Mouse (Mus musculus) midbrain, postnatal 0 days (tissue): Measurements from ENCODE around the gene Ggt1. TPM values are rescaled to one million over a fixed set of nuclear protein-coding genes. Genes with fewer than 3 reads are reported as not detected.

Source experiments
- ATAC-seq: fragments of 200-750 bp; cut with Nextera tagmentation; 2 replicates; pipeline ENCODE4 v1.8.0; 2017; ENCODE audit warnings: moderate number of reproducible peaks, mild to moderate bottlenecking, moderate TSS enrichment, moderate library complexity; ENCODE audit not compliant: low FRiP score
- DNase-seq: peaks from one replicate; pipeline ENCODE4 v3.0.0-alpha.2; 2015; ENCODE audit warnings: low spot score
- H3K27ac ChIP-seq: fragments of 300-500 bp; sonication (generic); 2 replicates; pipeline ENCODE4 v1.5.1; 2014; ENCODE audit warnings: low read depth, mild to moderate bottlenecking, low read length, mixed read lengths
- H3K27me3 ChIP-seq: fragments of 300-500 bp; sonication (generic); 2 replicates; pipeline ENCODE4 v1.6.1; 2014; ENCODE audit warnings: low read length, control low read depth, mixed read lengths; ENCODE audit not compliant: insufficient read depth
- H3K36me3 ChIP-seq: fragments of 300-500 bp; sonication (generic); 2 replicates; pipeline ENCODE4 v1.6.1; 2014; ENCODE audit warnings: low read length, control low read depth, mixed read lengths; ENCODE audit not compliant: insufficient read depth
- H3K4me1 ChIP-seq: fragments of 300-500 bp; sonication (generic); 2 replicates; pipeline ENCODE4 v1.6.1; 2014; ENCODE audit warnings: mild to moderate bottlenecking, control low read depth, antibody characterized with exemption, low read length, mixed read lengths; ENCODE audit not compliant: insufficient read depth
- H3K4me2 ChIP-seq: fragments of 300-500 bp; sonication (generic); 2 replicates; pipeline ENCODE4 v1.6.1; 2014; ENCODE audit warnings: low read depth, mild to moderate bottlenecking, low read length, mixed read lengths; ENCODE audit not compliant: poor library complexity, severe bottlenecking
- H3K4me3 ChIP-seq: fragments of 300-500 bp; sonication (generic); 2 replicates; pipeline ENCODE4 v1.5.1; 2014; ENCODE audit warnings: low read depth, mild to moderate bottlenecking, low read length, moderate library complexity
- H3K9ac ChIP-seq: fragments of 300-500 bp; sonication (generic); replicated peaks from 2 replicates; pipeline ENCODE4 v1.6.1; 2014; ENCODE audit warnings: mild to moderate bottlenecking, low read length, moderate library complexity, mixed read lengths; ENCODE audit not compliant: poor library complexity, severe bottlenecking
- H3K9me3 ChIP-seq: fragments of 300-500 bp; sonication (generic); 2 replicates; pipeline ENCODE4 v1.6.1; 2016; ENCODE audit warnings: low read length, control low read depth
- CTCF ChIP-seq: IDR thresholded peaks from 2 replicates; pipeline ENCODE4 v1.5.1; 2016; ENCODE audit warnings: antibody characterized with exemption, mild to moderate bottlenecking
- WGBS: fragments of 180-500 bp; shearing (Covaris S2); extraction: QIAGEN DNeasy Blood & Tissue Kit; methylation state at CpG from one replicate; pipeline ENCODE4 v1.1.7; 2014; 5-methylcytosine and 5-hydroxymethylcytosine counted together
- polyA plus RNA-seq: library from polyadenylated mRNA; unstranded; fragments of >200 nt; fragmentation: Nextera tagmentation; extraction: Ambion mirVana; gene quantifications from 2 replicates; pipeline ENCODE4 v1.2.1, GENCODE M21; 2015
- total RNA-seq: library from RNA; depleted of rRNA; stranded (reverse); fragments of >200 nt; gene quantifications from 2 replicates; pipeline ENCODE4 v1.2.3, GENCODE M21; 2014

Ggt1 gene
- total and polyA plus RNA-seq, 2 experiments from 2014 or later, result 1.0 to 1.4 TPM

- ATAC-seq, result no peak
- no peaks in the 10 kb centered on the region for H3K9me3 ChIP-seq
- no peaks in the 10 kb centered on the region for H3K36me3 ChIP-seq
- H3K4me2 ChIP-seq, result no peak overlapping the region
- DNase-seq, result no peak
- H3K27me3 ChIP-seq, result no peaks in the 10 kb centered on the region
- no peak overlapping the region for H3K9ac ChIP-seq
- WGBS, result 82% methylated on average over 6 of the region's 6 CpGs
- H3K4me3 ChIP-seq, result no peak overlapping the region
- H3K4me1 ChIP-seq, result no peaks in the 10 kb centered on the region
- no peak for TF ChIP-seq CTCF
- no peak overlapping the region for H3K27ac ChIP-seq
Observed at GRCm38 (mm10) chr10:75579129-75579528, 17.7 kb downstream of the Ggt1 start.

GRCm38 (mm10) chr10:75585876-75586552 lies 24.6 kb downstream of the Ggt1 start:
- Histone ChIP-seq H3K27me3 (no peaks in the 10 kb centered on the region), H3K36me3 (no peaks in the 10 kb centered on the region), H3K4me3 (no peak overlapping the region), H3K9me3 (no peaks in the 10 kb centered on the region), H3K27ac (no peak overlapping the region), H3K4me2 (peak overlapping the region; percentile 18; the same call in 1 of the 2 replicates), H3K9ac (no peak overlapping the region; the same call in 1 of the 2 replicates), H3K4me1 (0 out of 2 replicates have a peak, but pooled peaks cover 4% of the 10 kb centered on the region)
- 21% methylated on average over 20 of the region's 20 CpGs for WGBS
- TF ChIP-seq CTCF, result peak; percentile 98
- ATAC-seq (peak; percentile 76), DNase-seq (peak; percentile 94)

- no peak for ATAC-seq
- H3K4me2 ChIP-seq, result no peak overlapping the region
Observed at GRCm38 (mm10) chr10:75586553-75586879, 25.1 kb downstream of the Ggt1 start.

GRCm38 (mm10) chr10:75587781-75588180 lies 26.4 kb downstream of the Ggt1 start:
- WGBS, result 87% methylated on average over 4 of the region's 4 CpGs
- DNase-seq (no peak), ATAC-seq (no peak)
- Histone ChIP-seq H3K4me3 (no peak overlapping the region), H3K36me3 (no peaks in the 10 kb centered on the region), H3K27ac (no peak overlapping the region), H3K4me2 (no peak overlapping the region), H3K9me3 (no peaks in the 10 kb centered on the region), H3K4me1 (0 out of 2 replicates have a peak, but pooled peaks cover 4% of the 10 kb centered on the region), H3K9ac (no peak overlapping the region), H3K27me3 (no peaks in the 10 kb centered on the region)
- TF ChIP-seq CTCF, result no peak

More at GRCm38 (mm10) chr10:75586553-75586879, 25.1 kb downstream of the Ggt1 start:
- H3K4me3 ChIP-seq, result no peak overlapping the region
- H3K9ac ChIP-seq, result no peak overlapping the region
- TF ChIP-seq CTCF, result no peak
- H3K4me1 ChIP-seq, result 0 out of 2 replicates have a peak, but pooled peaks cover 4% of the 10 kb centered on the region
- H3K36me3 ChIP-seq, result no peaks in the 10 kb centered on the region
- H3K27me3 ChIP-seq, result no peaks in the 10 kb centered on the region
- WGBS, result 87% methylated on average over 1 of the region's 1 CpGs
- DNase-seq, result no peak
- no peaks in the 10 kb centered on the region for H3K9me3 ChIP-seq
- no peak overlapping the region for H3K27ac ChIP-seq

GRCm38 (mm10) chr10:75588336-75588735 lies 26.9 kb downstream of the Ggt1 start:
- ATAC-seq, result peak; percentile 9; the same call in 1 of the 2 replicates
- Histone ChIP-seq H3K4me3 (no peak overlapping the region), H3K9ac (no peak overlapping the region), H3K4me1 (0 out of 2 replicates have a peak, but pooled peaks cover 4% of the 10 kb centered on the region), H3K27ac (no peak overlapping the region), H3K27me3 (no peaks in the 10 kb centered on the region), H3K9me3 (no peaks in the 10 kb centered on the region), H3K4me2 (no peak overlapping the region), H3K36me3 (no peaks in the 10 kb centered on the region)
- WGBS, result 76% methylated on average over 5 of the region's 5 CpGs
- no peak for TF ChIP-seq CTCF
- DNase-seq, result no peak

- H3K4me1 ChIP-seq, result 0 out of 2 replicates have a peak, but pooled peaks cover 4% of the 10 kb centered on the region
- DNase-seq, result peak; percentile 67
- no peak within 1 kb of the TSS for H3K4me3 ChIP-seq
- no peak within 1 kb of the TSS for H3K27ac ChIP-seq
- no peak within 1 kb of the TSS for H3K9ac ChIP-seq
- no peaks in the 10 kb centered on the region for H3K27me3 ChIP-seq
- H3K9me3 ChIP-seq, result no peaks in the 10 kb centered on the region
- ATAC-seq, result no peak
- no peaks in the 10 kb centered on the region for H3K36me3 ChIP-seq
- H3K4me2 ChIP-seq, result no peak within 1 kb of the TSS
- 33% methylated on average over 5 of the region's 5 CpGs for WGBS
- no peak for TF ChIP-seq CTCF
Observed at GRCm38 (mm10) chr10:75589129-75589528, 27.7 kb downstream of the Ggt1 start, which contains the start of gene Ggt5. Gene Ggt5 (plus strand): TSS chr10:75589340.
